Mouse (Mus musculus): ENCODE measurements at regions not wholly inside any gene's neighbourhood (a gene's known extent, or its start where the extent isn't known, plus 50 kb on each side); places are given as distances from the start of the nearest gene placed in this dataset.

DNA sequence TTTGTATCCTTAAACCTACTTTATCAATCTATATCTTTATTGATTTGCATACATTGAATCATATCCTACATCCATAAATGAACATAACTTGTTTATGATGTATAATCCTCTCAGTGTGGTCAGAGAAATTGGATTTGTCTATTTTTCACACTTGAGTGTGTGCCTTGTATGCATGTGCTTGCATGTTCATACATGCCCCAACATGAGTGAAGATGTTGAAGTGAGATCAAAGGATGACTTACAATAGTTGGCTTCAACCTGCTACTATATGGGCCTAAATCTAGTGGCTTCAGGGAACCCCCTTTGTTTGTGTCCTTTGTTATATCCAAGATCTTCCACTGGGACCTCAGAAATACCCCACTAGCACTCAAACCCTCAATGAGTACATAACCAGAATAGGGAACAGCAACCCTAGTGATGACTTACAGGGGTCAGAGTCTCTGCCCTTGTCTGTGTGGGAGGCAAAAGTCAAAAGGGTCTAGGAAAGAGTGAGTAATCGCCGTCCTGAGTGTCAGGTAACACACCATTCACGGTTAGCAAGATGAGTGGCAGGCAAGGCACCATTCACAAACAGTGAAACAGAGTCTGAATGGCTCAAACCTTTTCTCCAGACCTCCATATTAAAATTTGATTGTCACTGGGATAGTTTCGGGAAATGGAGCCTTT lies 236.3 kb downstream of the Lpin1 start:
- no peak overlapping the region for H3K4me3 ChIP-seq (ENCODE audit: control insufficient read depth in 1 of 2, insufficient read depth in 1 of 2, low read depth in 1 of 2, low read length in 2 of 2)
- ATAC-seq (ENCODE audit: insufficient number of reproducible peaks, insufficient read depth, low FRiP score, low read depth), result no peak
- no peak overlapping the region for H3K4me2 ChIP-seq (ENCODE audit: low read length)
- H3K9me3 ChIP-seq (ENCODE audit: control insufficient read depth, low read length), result no peaks in the 10 kb centered on the region
- no peaks in the 10 kb centered on the region for H3K27me3 ChIP-seq (ENCODE audit: control insufficient read depth, insufficient read depth, low read length)
- H3K36me3 ChIP-seq (ENCODE audit: control insufficient read depth, insufficient read depth, low read length), result no peaks in the 10 kb centered on the region
- H3K27ac ChIP-seq (replicated peaks in 1 of 2; ENCODE audit: control insufficient read depth in 1 of 2, insufficient read depth in 1 of 2, low read depth in 2 of 2, low read length in 2 of 2), result no peak overlapping the region
- no peak overlapping the region for H3K9ac ChIP-seq (ENCODE audit: low read length)
- no peaks in the 10 kb centered on the region for H3K4me1 ChIP-seq (ENCODE audit: control insufficient read depth in 2 of 2, insufficient read depth in 2 of 2, low read length in 2 of 2)
- WGBS, result 70% methylated on average over 4 of the region's 4 CpGs

DNA sequence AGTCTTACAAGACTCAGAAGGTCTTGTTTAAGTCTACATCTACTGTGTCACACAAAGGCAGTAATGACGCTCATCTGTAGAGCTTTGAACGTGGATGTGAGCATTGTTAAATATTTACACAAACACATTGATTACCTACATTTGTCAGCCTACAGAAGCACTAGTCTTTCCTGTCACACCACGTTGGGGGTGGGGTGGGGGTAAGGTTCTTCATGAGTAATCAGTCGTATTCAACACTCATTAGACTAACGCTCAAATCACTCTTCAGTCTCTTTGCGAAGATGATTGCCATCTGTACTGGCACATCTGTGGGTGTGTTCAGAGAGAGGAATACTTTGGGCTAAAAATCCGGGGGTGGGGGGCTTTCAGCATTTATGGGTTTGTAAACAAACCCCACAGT lies 240.7 kb downstream of the Lpin1 start:
- no peaks in the 10 kb centered on the region for H3K27me3 ChIP-seq (ENCODE audit: control insufficient read depth, insufficient read depth, low read length)
- no peak overlapping the region for H3K9ac ChIP-seq (ENCODE audit: low read length)
- 74% methylated on average over 7 of the region's 7 CpGs for WGBS

DNA sequence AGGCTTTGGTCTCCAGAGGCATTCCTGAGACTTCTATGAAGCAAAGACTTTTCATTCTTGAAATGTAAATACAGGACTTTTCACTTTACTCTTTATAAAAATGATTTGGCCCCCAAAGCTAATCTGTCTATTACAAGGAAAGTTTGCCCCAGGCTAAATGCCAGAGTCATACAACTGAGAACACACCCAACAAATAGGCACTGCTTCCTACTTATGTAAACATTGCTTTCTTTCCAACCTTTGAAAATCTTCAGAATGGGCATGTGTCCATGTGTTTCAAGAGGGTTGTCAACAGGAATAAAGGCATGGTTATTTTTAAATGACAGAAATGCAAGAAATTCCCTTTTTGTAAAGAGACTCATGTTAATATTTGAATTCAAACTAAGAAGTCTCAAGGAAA lies 248.4 kb downstream of the Lpin1 start:
- ATAC-seq (ENCODE audit: insufficient number of reproducible peaks, insufficient read depth, low FRiP score, low read depth), result no peak

More for the DNA sequence above, 240.7 kb downstream of the Lpin1 start:
- no peaks in the 10 kb centered on the region for H3K36me3 ChIP-seq (ENCODE audit: control insufficient read depth, insufficient read depth, low read length)
- H3K4me3 ChIP-seq (ENCODE audit: control insufficient read depth in 1 of 2, insufficient read depth in 1 of 2, low read depth in 1 of 2, low read length in 2 of 2), result no peak overlapping the region
- H3K4me2 ChIP-seq (ENCODE audit: low read length), result no peak overlapping the region
- ATAC-seq (ENCODE audit: insufficient number of reproducible peaks, insufficient read depth, low FRiP score, low read depth), result no peak
- H3K27ac ChIP-seq (replicated peaks in 1 of 2; ENCODE audit: control insufficient read depth in 1 of 2, insufficient read depth in 1 of 2, low read depth in 2 of 2, low read length in 2 of 2), result no peak overlapping the region
- no peaks in the 10 kb centered on the region for H3K9me3 ChIP-seq (ENCODE audit: control insufficient read depth, low read length)
- H3K4me1 ChIP-seq (ENCODE audit: control insufficient read depth in 2 of 2, insufficient read depth in 2 of 2, low read length in 2 of 2), result no peaks in the 10 kb centered on the region

DNA sequence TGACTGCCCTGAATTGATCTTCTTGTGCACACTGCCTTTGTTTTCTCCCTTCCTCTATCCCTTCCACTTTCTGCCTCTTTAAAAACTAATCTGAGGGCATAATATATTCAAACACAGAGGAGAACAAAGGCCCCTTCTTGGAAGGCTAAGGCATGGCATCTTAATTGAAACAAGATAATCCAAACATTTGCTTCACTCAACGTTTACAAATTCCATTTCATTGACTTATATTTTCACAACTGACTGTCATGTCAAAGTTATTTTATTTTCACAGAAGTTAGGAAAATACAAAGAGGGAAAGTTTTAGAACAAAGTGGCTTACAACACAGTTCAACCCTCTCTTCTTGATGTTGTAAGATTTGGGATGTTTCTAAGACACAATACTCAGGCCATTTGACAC lies 251.9 kb downstream of the Lpin1 start:
- Histone ChIP-seq H3K27me3 (ENCODE audit: control insufficient read depth, insufficient read depth, low read length) (no peaks in the 10 kb centered on the region), H3K4me1 (ENCODE audit: control insufficient read depth in 2 of 2, insufficient read depth in 2 of 2, low read length in 2 of 2) (no peaks in the 10 kb centered on the region), H3K4me2 (ENCODE audit: low read length) (no peak overlapping the region), H3K9me3 (ENCODE audit: control insufficient read depth, low read length) (peaks cover 7% of the 10 kb centered on the region), H3K4me3 (ENCODE audit: control insufficient read depth in 1 of 2, insufficient read depth in 1 of 2, low read depth in 1 of 2, low read length in 2 of 2) (no peak overlapping the region), H3K27ac (replicated peaks in 1 of 2; ENCODE audit: control insufficient read depth in 1 of 2, insufficient read depth in 1 of 2, low read depth in 2 of 2, low read length in 2 of 2) (no peak overlapping the region), H3K36me3 (ENCODE audit: control insufficient read depth, insufficient read depth, low read length) (no peaks in the 10 kb centered on the region), H3K9ac (ENCODE audit: low read length) (no peak overlapping the region)
- WGBS, result 52% methylated on average over 1 of the region's 1 CpGs
- ATAC-seq (ENCODE audit: insufficient number of reproducible peaks, insufficient read depth, low FRiP score, low read depth), result no peak

More for the DNA sequence above, 248.4 kb downstream of the Lpin1 start:
- no peak overlapping the region for H3K9ac ChIP-seq (ENCODE audit: low read length)
- no peak overlapping the region for H3K4me3 ChIP-seq (ENCODE audit: control insufficient read depth in 1 of 2, insufficient read depth in 1 of 2, low read depth in 1 of 2, low read length in 2 of 2)
- no peak overlapping the region for H3K4me2 ChIP-seq (ENCODE audit: low read length)
- no peaks in the 10 kb centered on the region for H3K4me1 ChIP-seq (ENCODE audit: control insufficient read depth in 2 of 2, insufficient read depth in 2 of 2, low read length in 2 of 2)
- H3K9me3 ChIP-seq (ENCODE audit: control insufficient read depth, low read length), result peaks cover 7% of the 10 kb centered on the region
- H3K27ac ChIP-seq (replicated peaks in 1 of 2; ENCODE audit: control insufficient read depth in 1 of 2, insufficient read depth in 1 of 2, low read depth in 2 of 2, low read length in 2 of 2), result no peak overlapping the region
- no peaks in the 10 kb centered on the region for H3K27me3 ChIP-seq (ENCODE audit: control insufficient read depth, insufficient read depth, low read length)
- H3K36me3 ChIP-seq (ENCODE audit: control insufficient read depth, insufficient read depth, low read length), result no peaks in the 10 kb centered on the region

DNA sequence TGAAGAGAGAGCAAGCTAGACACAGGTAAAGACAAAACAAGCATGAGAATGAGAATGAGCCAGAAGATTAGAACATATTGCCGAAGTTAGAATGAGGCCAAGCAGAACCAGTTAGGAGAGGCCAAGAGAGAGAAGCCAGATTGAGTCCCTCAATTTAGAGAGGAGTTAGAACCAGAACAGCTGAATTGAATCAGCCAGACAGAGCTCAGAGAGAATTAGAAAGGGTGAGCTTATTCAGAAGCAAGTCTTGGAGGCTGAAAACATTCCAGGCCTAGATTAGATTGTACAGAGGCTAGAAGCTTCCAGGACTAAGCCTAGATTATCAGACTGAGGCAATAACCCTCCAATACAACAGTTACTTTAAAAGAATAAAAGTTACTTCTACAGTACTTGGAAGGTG lies 256.1 kb downstream of the Lpin1 start:
- Histone ChIP-seq H3K36me3 (ENCODE audit: control insufficient read depth, insufficient read depth, low read length) (no peaks in the 10 kb centered on the region), H3K9me3 (ENCODE audit: control insufficient read depth, low read length) (no peaks in the 10 kb centered on the region), H3K4me3 (ENCODE audit: control insufficient read depth in 1 of 2, insufficient read depth in 1 of 2, low read depth in 1 of 2, low read length in 2 of 2) (no peak overlapping the region), H3K4me2 (ENCODE audit: low read length) (no peak overlapping the region), H3K9ac (ENCODE audit: low read length) (no peak overlapping the region), H3K27me3 (ENCODE audit: control insufficient read depth, insufficient read depth, low read length) (no peaks in the 10 kb centered on the region), H3K27ac (replicated peaks in 1 of 2; ENCODE audit: control insufficient read depth in 1 of 2, insufficient read depth in 1 of 2, low read depth in 2 of 2, low read length in 2 of 2) (no peak overlapping the region), H3K4me1 (ENCODE audit: control insufficient read depth in 2 of 2, insufficient read depth in 2 of 2, low read length in 2 of 2) (no peaks in the 10 kb centered on the region)
- no peak for ATAC-seq (ENCODE audit: insufficient number of reproducible peaks, insufficient read depth, low FRiP score, low read depth)
- WGBS, result 59% methylated on average over 1 of the region's 1 CpGs

DNA sequence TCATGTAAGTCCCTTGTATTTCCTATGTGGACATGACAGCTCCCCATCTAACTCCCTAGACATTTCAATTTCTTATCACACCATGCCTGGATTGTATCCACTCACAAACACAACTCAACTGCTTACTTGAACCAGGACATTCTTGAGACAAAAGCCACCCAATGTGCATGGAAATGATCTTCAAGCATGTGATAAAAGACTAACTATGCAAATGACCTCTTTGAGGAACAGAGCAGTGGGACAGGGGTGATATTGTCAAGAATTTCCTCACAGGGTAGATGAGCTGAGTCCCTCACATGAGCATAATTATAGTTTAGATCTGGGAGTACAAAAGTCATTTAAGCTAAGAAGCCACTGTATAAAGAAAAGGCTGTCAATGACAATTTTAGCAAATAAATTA lies 259.0 kb downstream of the Lpin1 start:
- no peak overlapping the region for H3K4me3 ChIP-seq (ENCODE audit: control insufficient read depth in 1 of 2, insufficient read depth in 1 of 2, low read depth in 1 of 2, low read length in 2 of 2)
- H3K4me2 ChIP-seq (ENCODE audit: low read length), result no peak overlapping the region
- no peaks in the 10 kb centered on the region for H3K9me3 ChIP-seq (ENCODE audit: control insufficient read depth, low read length)
- H3K9ac ChIP-seq (ENCODE audit: low read length), result no peak overlapping the region
- no peak for ATAC-seq (ENCODE audit: insufficient number of reproducible peaks, insufficient read depth, low FRiP score, low read depth)
- no peaks in the 10 kb centered on the region for H3K4me1 ChIP-seq (ENCODE audit: control insufficient read depth in 2 of 2, insufficient read depth in 2 of 2, low read length in 2 of 2)
- H3K27ac ChIP-seq (replicated peaks in 1 of 2; ENCODE audit: control insufficient read depth in 1 of 2, insufficient read depth in 1 of 2, low read depth in 2 of 2, low read length in 2 of 2), result no peak overlapping the region
- H3K27me3 ChIP-seq (ENCODE audit: control insufficient read depth, insufficient read depth, low read length), result no peaks in the 10 kb centered on the region
- no peaks in the 10 kb centered on the region for H3K36me3 ChIP-seq (ENCODE audit: control insufficient read depth, insufficient read depth, low read length)

DNA sequence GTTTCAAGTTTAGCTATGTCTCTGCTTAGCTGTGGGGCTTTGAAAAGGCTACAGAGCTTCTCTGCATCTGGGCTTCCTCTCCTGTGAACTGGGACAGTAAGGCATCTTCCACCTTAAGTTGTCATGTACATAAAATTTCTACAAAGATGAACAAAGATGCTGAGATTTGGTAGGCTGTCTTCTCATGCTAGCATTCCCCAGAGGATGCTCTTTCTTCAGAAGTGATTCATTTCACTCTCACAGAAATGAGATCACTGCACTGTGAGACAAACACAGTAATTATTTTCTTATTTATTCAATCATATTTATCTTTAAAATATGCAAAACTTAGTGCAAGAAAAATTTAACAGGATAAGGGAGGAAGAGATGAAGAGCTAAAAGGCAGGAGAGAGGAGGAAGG lies 261.5 kb downstream of the Lpin1 start:
- Histone ChIP-seq H3K4me1 (ENCODE audit: control insufficient read depth in 2 of 2, insufficient read depth in 2 of 2, low read length in 2 of 2) (no peaks in the 10 kb centered on the region), H3K36me3 (ENCODE audit: control insufficient read depth, insufficient read depth, low read length) (no peaks in the 10 kb centered on the region), H3K4me3 (ENCODE audit: control insufficient read depth in 1 of 2, insufficient read depth in 1 of 2, low read depth in 1 of 2, low read length in 2 of 2) (no peak overlapping the region), H3K4me2 (ENCODE audit: low read length) (no peak overlapping the region), H3K9me3 (ENCODE audit: control insufficient read depth, low read length) (no peaks in the 10 kb centered on the region), H3K27me3 (ENCODE audit: control insufficient read depth, insufficient read depth, low read length) (no peaks in the 10 kb centered on the region), H3K27ac (replicated peaks in 1 of 2; ENCODE audit: control insufficient read depth in 1 of 2, insufficient read depth in 1 of 2, low read depth in 2 of 2, low read length in 2 of 2) (no peak overlapping the region), H3K9ac (ENCODE audit: low read length) (no peak overlapping the region)
- ATAC-seq (ENCODE audit: insufficient number of reproducible peaks, insufficient read depth, low FRiP score, low read depth), result no peak

DNA sequence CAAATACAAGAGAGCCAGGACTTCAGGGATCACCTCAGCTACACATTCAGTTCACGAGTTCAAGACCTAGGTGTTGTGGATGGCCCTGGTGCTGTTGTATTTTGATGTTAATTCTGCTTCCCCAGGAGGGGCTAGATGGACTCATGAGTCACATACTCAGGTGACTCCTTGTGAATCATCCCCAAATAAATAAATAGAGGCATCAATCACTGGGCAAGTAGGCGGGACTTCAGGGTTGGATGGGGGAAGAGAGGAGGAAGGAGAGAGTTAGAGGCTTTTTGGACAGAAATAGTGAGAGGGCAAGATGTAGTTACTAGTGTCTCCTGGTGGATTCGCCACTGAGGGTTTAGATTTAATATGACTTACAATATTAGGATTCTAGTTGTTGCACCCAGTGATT lies 266.7 kb downstream of the Lpin1 start:
- Histone ChIP-seq H3K4me3 (ENCODE audit: control insufficient read depth in 1 of 2, insufficient read depth in 1 of 2, low read depth in 1 of 2, low read length in 2 of 2) (no peak overlapping the region), H3K9me3 (ENCODE audit: control insufficient read depth, low read length) (no peaks in the 10 kb centered on the region), H3K4me1 (ENCODE audit: control insufficient read depth in 2 of 2, insufficient read depth in 2 of 2, low read length in 2 of 2) (no peaks in the 10 kb centered on the region), H3K9ac (ENCODE audit: low read length) (no peak overlapping the region), H3K4me2 (ENCODE audit: low read length) (no peak overlapping the region), H3K27me3 (ENCODE audit: control insufficient read depth, insufficient read depth, low read length) (no peaks in the 10 kb centered on the region), H3K27ac (replicated peaks in 1 of 2; ENCODE audit: control insufficient read depth in 1 of 2, insufficient read depth in 1 of 2, low read depth in 2 of 2, low read length in 2 of 2) (no peak overlapping the region), H3K36me3 (ENCODE audit: control insufficient read depth, insufficient read depth, low read length) (no peaks in the 10 kb centered on the region)
- ATAC-seq (ENCODE audit: insufficient number of reproducible peaks, insufficient read depth, low FRiP score, low read depth), result no peak
- 84% methylated on average over 3 of the region's 3 CpGs for WGBS
